Comparison of ENCODE assay signal across 8 mouse cellular contexts in genomic region chr2:84886821-84887281, GRCm38 (mm10). TPM values are rescaled to one million over a fixed set of nuclear protein-coding genes. Genes with fewer than 3 reads are reported as not detected.
DNase-seq lines count a peak whose midpoint lies in the region; ATAC-seq and TF ChIP-seq lines count a peak whose summit lies in the region.

No protein-coding gene starts in this region.

- peaks cover 84% of the 10 kb centered on the region for H3K27me3 ChIP-seq in heart, embryonic 15.5 days
- peaks cover 98% of the 10 kb centered on the region for H3K27me3 ChIP-seq in limb, embryonic 13.5 days

- H3K4me2 ChIP-seq in heart, embryonic 15.5 days: peak overlapping the region; percentile 92
- peak overlapping the region; percentile 77 for H3K4me2 ChIP-seq in limb, embryonic 13.5 days (replicated peaks)

- no peak for TF ChIP-seq CTCF in layer of hippocampus, adult 2 months (conservative IDR thresholded peaks at IDR 0.05)

- H3K9ac ChIP-seq in heart, embryonic 15.5 days: peak overlapping the region; percentile 47
- H3K9ac ChIP-seq in limb, embryonic 13.5 days: peak overlapping the region; percentile 62

- H3K27ac ChIP-seq in layer of hippocampus, adult 2 months: peak overlapping the region; percentile 95
- H3K27ac ChIP-seq in brown adipose tissue, adult 24 weeks (replicated peaks; ENCODE audit: low read depth, low read length): no peak overlapping the region
- no peak overlapping the region for H3K27ac ChIP-seq in heart, embryonic 15.5 days
- H3K27ac ChIP-seq in limb, embryonic 13.5 days: no peak overlapping the region

- H3K4me1 ChIP-seq in brown adipose tissue, adult 24 weeks (ENCODE audit: control insufficient read depth, insufficient read depth, insufficient read length, low read length): peaks cover 9% of the 10 kb centered on the region
- H3K4me1 ChIP-seq in heart, embryonic 15.5 days (replicated peaks): peaks cover 48% of the 10 kb centered on the region
- peaks cover 50% of the 10 kb centered on the region for H3K4me1 ChIP-seq in limb, embryonic 13.5 days

- ATAC-seq in heart, embryonic 15.5 days (replicated peaks; ENCODE audit: insufficient number of reproducible peaks, insufficient read depth, low FRiP score, low read depth): peak; percentile 19; the same call in 1 of the 2 replicates
- ATAC-seq in limb, embryonic 13.5 days (ENCODE audit: low FRiP score, low read depth): peak; percentile 57

- peak overlapping the region; percentile 87 for H3K4me3 ChIP-seq in layer of hippocampus, adult 2 months
- H3K4me3 ChIP-seq in brown adipose tissue, adult 24 weeks (ENCODE audit: insufficient read depth, low read depth, low read length): peak overlapping the region; percentile 69
- peak overlapping the region; percentile 64 for H3K4me3 ChIP-seq in heart, embryonic 15.5 days
- H3K4me3 ChIP-seq in limb, embryonic 13.5 days: peak overlapping the region; percentile 62

- WGBS in heart, embryonic 15.5 days: under 1% methylated on average over 17 of the region's 39 CpGs
- WGBS in limb, embryonic 13.5 days: 0% methylated on average over 32 of the region's 39 CpGs

- DNase-seq in layer of hippocampus, adult 2 months (ENCODE audit: low spot score in 2 of 2): peak in 1 of 2 experiments; percentile 58
- DNase-seq in layer of hippocampus, postnatal 25 days (ENCODE audit: extremely low spot score in 1 of 2, low spot score in 1 of 2): no peak
- DNase-seq in naive thymus-derived CD4-positive, alpha-beta T cell, adult 2 months (ENCODE audit: low read depth): peak; percentile 9
- DNase-seq in urinary bladder, postnatal 14 days (ENCODE audit: low spot score): no peak
- DNase-seq in left cerebral cortex, adult 18-20 months (ENCODE audit: low spot score in 2 of 2): no peak

- H3K9me3 ChIP-seq in heart, embryonic 15.5 days (replicated peaks): no peaks in the 10 kb centered on the region
- H3K9me3 ChIP-seq in limb, embryonic 13.5 days: no peaks in the 10 kb centered on the region

- no peaks in the 10 kb centered on the region for H3K36me3 ChIP-seq in heart, embryonic 15.5 days
- no peaks in the 10 kb centered on the region for H3K36me3 ChIP-seq in limb, embryonic 13.5 days

RNA-seq across cellular contexts. Expression of gene Rtn4rl2, which starts 0.3 kb away (rescaled TPM):
- total RNA-seq in layer of hippocampus, adult 2 months (2021): 10 to 100 TPM; 85.9 to 88.8 TPM
- 10 to 100 TPM; 92.3 to 94.5 TPM for total RNA-seq in layer of hippocampus, postnatal 25 days (2021)
- polyA plus RNA-seq in brown adipose tissue, adult 24 weeks (2012; ENCODE audit: insufficient read depth, insufficient read length, missing spikeins): 1.5 TPM in 1 of 2 replicates, not detected in the other
- 1.9 and 2.1 TPM in 2 replicates for polyA plus RNA-seq in heart, embryonic 15.5 days (2015; fragmentation: Nextera tagmentation; extraction: Ambion mirVana)
- 0.65 and 1.1 TPM in 2 replicates for polyA plus RNA-seq in limb, embryonic 13.5 days (2015; fragmentation: Nextera tagmentation; extraction: Ambion mirVana)
- total RNA-seq in left cerebral cortex, adult 18-20 months (2021): 10 to 100 TPM; 91.9 to 95.9 TPM

RNA-seq across cellular contexts. Expression of gene Slc43a1, which starts 48.2 kb away (rescaled TPM):
- under 1 TPM; 0.27 to 0.79 TPM for total RNA-seq in layer of hippocampus, adult 2 months (2021)
- under 1 TPM; 0.30 to 0.35 TPM for total RNA-seq in layer of hippocampus, postnatal 25 days (2021)
- 2.6 and 3.5 TPM in 2 replicates for polyA plus RNA-seq in brown adipose tissue, adult 24 weeks (2012; ENCODE audit: insufficient read depth, insufficient read length, missing spikeins)
- polyA plus RNA-seq in heart, embryonic 15.5 days (2015; fragmentation: Nextera tagmentation; extraction: Ambion mirVana): 8.6 and 11.5 TPM in 2 replicates
- polyA plus RNA-seq in limb, embryonic 13.5 days (2015; fragmentation: Nextera tagmentation; extraction: Ambion mirVana): 16.8 and 18.9 TPM in 2 replicates
- total RNA-seq in left cerebral cortex, adult 18-20 months (2021): under 1 TPM; 0.21 to 0.23 TPM

RNA-seq across cellular contexts. Expression of gene Slc43a3, which starts 49.5 kb away (rescaled TPM):
- under 1 TPM; 0.61 to 0.84 TPM for total RNA-seq in layer of hippocampus, adult 2 months (2021)
- total RNA-seq in layer of hippocampus, postnatal 25 days (2021): under 1 TPM; 0.82 to 0.98 TPM
- polyA plus RNA-seq in brown adipose tissue, adult 24 weeks (2012; ENCODE audit: insufficient read depth, insufficient read length, missing spikeins): 18.5 and 18.6 TPM in 2 replicates
- 35.8 and 40.8 TPM in 2 replicates for polyA plus RNA-seq in heart, embryonic 15.5 days (2015; fragmentation: Nextera tagmentation; extraction: Ambion mirVana)
- polyA plus RNA-seq in limb, embryonic 13.5 days (2015; fragmentation: Nextera tagmentation; extraction: Ambion mirVana): 32.8 and 37.4 TPM in 2 replicates
- under 1 TPM; 0.19 to 0.33 TPM for total RNA-seq in left cerebral cortex, adult 18-20 months (2021)
